Mouse (Mus musculus) lung, postnatal 36 days (tissue): ENCODE results near the gene Ntm.

Experiments
- DNase-seq: peaks from one replicate; pipeline ENCODE4 v3.0.0; 2022; ENCODE audit warnings: mixed read lengths

The Ntm gene

GRCm38 (mm10) chr9:29791199-29791915 lies 171.6 kb downstream of the Ntm start:
- DNase-seq = no peak

- DNase-seq = no peak
Observed at GRCm38 (mm10) chr9:29790017-29790416, 172.9 kb downstream of the Ntm start.

DNA sequence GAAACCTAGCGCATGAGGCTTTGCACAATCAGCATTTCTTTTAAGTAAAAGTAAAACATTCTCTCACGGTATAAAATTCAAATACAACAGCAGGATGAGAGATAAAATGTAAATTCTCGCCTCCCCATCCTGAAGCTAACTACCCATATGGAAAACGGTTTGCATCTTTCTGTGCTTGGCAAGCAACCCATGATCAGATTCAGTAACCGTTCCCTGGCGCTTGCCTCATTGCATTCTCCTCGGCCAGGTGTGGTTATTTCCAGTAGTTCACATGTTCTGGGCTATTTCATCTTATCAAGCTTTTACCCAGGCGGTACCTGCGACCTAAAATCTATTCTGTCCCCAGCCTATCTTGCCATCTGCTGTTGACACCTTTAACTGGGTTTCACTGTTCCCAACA lies 174.1 kb downstream of the Ntm start:
- no peak for DNase-seq

GRCm38 (mm10) chr9:29787408-29787807 lies 175.5 kb downstream of the Ntm start:
- no peak for DNase-seq

DNA sequence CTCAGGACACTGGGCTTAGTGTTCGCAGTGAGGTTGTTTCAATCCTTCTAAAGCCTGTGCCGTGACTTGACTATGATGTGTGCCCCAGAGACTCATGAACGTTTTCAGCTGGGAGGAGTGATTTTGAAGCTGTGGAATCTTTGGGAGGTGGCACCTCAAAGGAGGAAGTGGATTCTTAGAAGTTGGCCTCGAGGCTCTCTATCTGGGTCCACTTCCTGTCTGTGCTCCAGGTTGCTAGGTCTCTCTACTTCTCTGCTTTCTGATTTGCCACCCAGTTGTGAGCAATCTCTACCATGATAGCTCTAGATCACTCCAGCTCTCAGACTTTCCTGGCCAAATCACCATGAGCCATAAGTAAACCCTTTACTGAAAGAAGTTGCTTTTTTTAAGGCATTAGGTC lies 180.2 kb downstream of the Ntm start:
- DNase-seq = no peak

- DNase-seq = no peak
Observed at GRCm38 (mm10) chr9:29779739-29780138, 183.2 kb downstream of the Ntm start.

DNA sequence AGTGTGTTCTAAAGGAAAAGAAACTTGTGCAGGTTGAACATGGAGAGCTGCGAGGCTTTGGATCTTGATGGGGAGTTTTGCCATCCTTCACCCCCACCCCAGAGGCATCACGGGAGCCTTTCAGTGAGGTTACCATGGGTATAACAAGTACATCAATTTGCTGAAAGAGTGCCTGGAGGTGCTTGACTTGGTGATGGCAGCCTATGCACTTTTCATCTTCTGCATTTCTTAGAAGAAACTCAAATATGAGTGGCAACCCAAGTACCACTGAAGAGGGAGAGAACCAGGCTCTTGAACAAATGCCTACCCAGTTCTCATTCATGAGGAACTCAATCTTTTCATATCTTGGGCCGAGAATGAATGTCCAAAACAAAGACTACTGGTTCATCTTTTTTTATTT lies 186.0 kb downstream of the Ntm start:
- peak; percentile 49 for DNase-seq

DNA sequence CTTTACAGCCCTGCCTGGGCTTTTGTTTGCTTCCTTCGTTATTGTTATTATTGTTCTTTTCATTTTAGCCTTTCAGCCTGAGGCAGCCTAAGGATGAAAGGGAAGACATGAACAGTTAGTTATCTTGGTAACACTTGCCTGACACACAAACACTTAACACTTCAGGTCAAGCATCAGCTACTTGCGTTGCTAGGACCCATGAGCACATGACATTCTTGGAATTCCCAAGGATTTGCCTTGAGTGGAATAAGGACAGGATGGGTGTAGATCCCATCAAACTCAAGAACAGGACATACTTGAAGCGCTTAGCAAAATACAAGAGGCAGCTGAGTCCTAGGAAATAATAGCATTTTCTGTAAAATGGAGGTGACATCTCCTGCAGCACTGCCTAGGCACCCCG lies 186.4 kb downstream of the Ntm start:
- DNase-seq = peak; percentile 53

DNA sequence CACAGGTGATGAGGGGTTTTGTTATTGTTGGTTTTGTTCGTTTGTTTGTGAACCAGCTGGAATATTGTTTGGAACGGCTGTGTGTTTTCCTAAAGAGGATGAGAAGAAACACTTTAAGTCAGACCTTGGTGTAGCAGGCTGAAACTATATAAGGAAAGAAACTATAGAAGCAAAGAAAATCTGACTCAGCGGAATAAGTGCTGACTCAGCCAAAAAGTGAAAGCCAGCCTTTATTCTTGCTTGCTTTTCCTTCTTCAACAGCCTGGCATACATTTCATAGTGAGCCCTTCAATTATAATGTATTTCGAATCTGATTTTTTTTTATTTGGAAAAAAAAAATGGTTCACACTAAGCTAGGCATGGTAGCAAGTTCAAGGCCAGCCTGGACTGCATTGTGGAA lies 186.9 kb downstream of the Ntm start:
- no peak for DNase-seq

- no peak for DNase-seq
Observed at GRCm38 (mm10) chr9:29772625-29773388, 190.1 kb downstream of the Ntm start.

GRCm38 (mm10) chr9:29771870-29772269 lies 191.1 kb downstream of the Ntm start:
- no peak for DNase-seq

DNA sequence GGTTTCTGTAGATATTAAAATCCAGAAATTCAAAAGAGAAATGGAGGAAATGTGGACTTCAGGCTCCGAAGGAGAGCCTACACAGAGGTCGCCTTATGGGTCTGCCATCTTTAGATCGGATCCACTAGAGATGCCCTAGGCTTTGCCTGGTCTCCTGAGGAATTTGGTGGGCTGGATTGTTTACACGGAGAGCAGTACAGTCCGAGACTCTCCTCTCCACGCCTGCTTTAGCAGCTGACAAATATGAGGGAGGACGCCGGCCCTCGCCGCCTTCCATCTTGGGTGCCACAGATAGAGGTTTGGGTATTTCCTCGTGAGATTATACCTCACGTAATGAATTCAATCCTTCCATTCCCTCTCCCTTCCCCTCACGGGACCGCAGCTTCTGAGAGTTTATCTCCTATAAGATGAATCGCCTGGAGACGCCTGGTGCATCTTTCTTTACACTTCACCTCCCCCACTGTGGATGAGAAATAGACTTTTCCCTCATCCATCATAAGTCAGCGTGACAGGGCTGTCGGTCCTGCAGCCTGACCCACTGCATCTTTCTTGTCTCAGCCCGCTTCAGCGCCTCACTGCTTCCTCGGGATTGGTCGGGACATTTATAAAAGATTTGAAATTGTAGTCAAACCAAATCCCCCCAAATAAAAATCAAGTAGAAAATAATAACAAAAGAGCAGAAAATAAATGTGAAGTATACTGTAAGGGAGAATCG lies 191.7 kb downstream of the Ntm start:
- no peak for DNase-seq

DNA sequence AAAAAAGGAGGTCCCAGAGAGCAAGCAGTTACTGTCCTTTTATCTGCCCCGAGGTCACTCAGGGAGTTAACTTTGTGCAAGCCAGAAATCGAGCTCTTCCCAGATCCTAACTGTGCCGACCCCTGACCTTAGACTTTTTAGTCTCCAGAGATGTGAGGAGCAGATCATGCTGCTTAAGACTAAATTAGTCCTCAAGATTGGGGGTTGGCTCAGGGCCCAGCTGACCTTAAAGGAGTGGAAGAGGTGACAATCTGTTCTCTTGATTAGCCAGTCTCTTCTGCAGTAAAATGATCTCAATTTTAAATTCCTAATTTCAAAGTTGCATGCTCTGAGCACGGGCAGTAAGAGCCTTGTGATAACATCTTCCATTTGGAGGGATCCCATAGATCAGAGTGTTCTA lies 193.6 kb downstream of the Ntm start:
- no peak for DNase-seq

GRCm38 (mm10) chr9:29765990-29766980 lies 196.7 kb downstream of the Ntm start:
- DNase-seq = no peak

DNA sequence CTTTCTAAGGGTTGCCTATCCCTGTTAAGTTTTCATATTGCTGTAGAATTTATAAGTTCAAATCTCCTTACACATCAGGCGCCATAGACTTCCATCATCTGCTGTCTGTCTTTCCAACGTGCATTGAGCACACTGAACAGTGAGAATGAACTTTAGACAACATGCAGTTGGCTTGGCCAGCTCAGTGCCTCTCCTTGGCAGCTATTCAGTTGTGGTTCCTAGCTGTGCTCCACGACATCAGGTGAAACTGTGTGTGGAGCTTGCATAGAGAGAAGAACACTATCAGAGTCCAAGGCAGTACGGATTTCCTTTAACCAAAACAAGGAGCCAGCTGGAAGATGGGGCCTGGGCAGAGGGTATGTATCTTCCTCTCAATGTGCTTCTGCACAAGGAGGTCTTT lies 199.6 kb downstream of the Ntm start:
- DNase-seq = no peak

- no peak for DNase-seq
Observed at GRCm38 (mm10) chr9:29761952-29762586, 200.9 kb downstream of the Ntm start.

GRCm38 (mm10) chr9:29761511-29761910 lies 201.4 kb downstream of the Ntm start:
- no peak for DNase-seq

DNA sequence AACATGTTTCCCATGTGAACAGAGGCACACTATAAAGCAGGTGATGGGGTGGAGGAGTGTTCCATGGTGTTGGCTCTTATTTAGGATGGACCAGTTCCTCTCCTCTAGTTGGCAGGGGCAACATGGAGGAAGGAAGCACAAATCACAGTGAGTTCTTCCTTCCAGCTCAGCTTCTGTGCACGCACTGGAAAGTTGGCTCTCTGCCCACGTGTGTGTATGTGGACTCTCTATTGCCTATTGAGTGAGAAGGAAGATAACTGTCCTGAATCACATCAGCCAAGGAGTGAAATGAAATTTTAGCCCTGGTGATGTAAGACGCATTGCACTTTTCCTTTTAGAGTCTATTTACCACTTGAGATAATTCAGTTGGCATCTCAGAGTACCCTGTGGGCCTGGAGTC lies 203.0 kb downstream of the Ntm start:
- no peak for DNase-seq

GRCm38 (mm10) chr9:29759060-29759459 lies 203.9 kb downstream of the Ntm start:
- no peak for DNase-seq

DNA sequence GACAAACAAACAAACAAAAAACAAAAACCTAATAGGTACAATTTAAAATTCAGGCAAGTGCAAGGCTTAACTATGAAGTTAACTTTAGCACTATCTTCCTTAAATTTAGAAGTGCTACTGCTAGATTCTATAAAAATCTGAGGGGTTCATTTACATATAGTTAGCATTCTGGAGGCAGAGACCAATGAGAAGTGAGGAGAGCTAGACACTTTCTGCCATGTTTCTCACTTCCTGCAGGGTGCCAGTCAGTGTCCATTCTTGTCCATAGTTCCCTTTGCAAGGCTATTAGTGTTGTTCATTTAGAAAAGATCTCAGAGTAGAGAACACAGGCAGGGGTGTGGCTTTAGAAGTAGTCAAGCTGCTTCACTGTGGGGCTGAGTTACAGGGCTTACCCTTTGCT lies 208.6 kb downstream of the Ntm start:
- no peak for DNase-seq

DNA sequence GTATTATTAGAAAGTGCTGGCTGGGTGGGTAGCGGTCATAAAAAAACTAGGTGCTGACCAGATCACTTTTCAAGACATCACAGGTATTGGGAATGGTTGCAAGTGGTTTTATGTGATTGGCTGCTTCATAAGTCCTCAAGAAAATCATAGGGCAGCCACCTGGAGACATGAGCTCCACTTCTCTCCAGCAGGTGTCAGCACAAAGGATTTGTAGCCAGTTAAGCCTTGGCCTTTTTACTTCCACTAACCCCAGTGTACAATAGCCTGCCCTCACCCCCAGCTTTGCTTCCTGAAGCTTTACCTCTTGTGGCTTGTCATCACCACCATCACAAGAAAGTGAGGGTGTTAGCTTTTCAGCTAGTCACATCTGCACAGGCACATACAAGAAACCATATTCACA lies 211.5 kb downstream of the Ntm start:
- DNase-seq = peak; percentile 60

GRCm38 (mm10) chr9:29750371-29751014 lies 212.4 kb downstream of the Ntm start:
- peak; percentile 62 for DNase-seq
